Mouse (Mus musculus): ENCODE data around the gene Mptx1.
"Not testable (repeated sequence)": the region's sequence is repeated elsewhere in the genome, so short reads cannot be mapped to it uniquely, and the experiment has no call there.

DNA sequence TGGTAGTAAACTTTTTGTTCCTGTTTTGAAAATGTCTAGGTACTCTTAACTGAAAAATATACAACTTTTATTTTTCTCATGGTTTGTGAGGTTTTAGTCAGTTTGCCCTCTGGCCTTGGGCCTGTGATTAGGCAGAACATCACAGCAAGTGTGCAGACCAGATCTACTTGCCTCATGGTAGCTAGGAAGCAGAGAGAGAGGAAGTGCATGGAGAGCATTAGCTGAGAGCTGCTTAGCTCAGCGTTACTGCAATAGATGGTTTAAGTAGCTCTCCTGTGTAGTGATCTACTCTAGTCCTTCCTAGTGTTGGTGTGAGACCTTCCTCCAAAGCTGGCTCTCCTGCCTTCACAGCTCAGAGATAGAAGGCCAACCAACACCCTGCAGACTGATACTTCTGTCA is 23.3 kb downstream of the Mptx1 start:
- not testable (repeated sequence) for TF ChIP-seq CTCF (IDR thresholded peaks at IDR 0.05; ENCODE audit: extremely low read depth, insufficient read length, insufficient replicate concordance, low read depth, low read length); POLR2A (IDR thresholded peaks at IDR 0.05; ENCODE audit: low read depth, low read length)
